Mouse (Mus musculus) liver, embryonic 13.5 days (tissue): ENCODE measurements at regions not wholly inside any gene's neighbourhood (a gene's known extent, or its start where the extent isn't known, plus 50 kb on each side); places are given as distances from the start of the nearest gene placed in this dataset.

ENCODE experiments used
- ATAC-seq: fragments of 200-750 bp; cut with Nextera tagmentation; 2 replicates; pipeline ENCODE4 v1.8.0; 2017; ENCODE audit warnings: low read depth, mild to moderate bottlenecking, moderate number of reproducible peaks, moderate library complexity
- DNase-seq: peaks from one replicate; pipeline ENCODE4 v3.0.0; 2022
- H3K27ac ChIP-seq: fragments of 300-500 bp; sonication (generic); 2 replicates; pipeline ENCODE4 v1.5.1; 2015; ENCODE audit warnings: moderate library complexity, mild to moderate bottlenecking, inconsistent platforms
- H3K27me3 ChIP-seq: fragments of 300-500 bp; sonication (generic); 2 replicates; pipeline ENCODE4 v1.6.1; 2015; ENCODE audit warnings: mild to moderate bottlenecking, inconsistent platforms
- H3K36me3 ChIP-seq: fragments of 300-500 bp; sonication (generic); 2 replicates; pipeline ENCODE4 v1.6.1; 2015; ENCODE audit warnings: mild to moderate bottlenecking, inconsistent platforms
- H3K4me1 ChIP-seq: fragments of 300-500 bp; sonication (generic); replicated peaks from 2 replicates; pipeline ENCODE4 v1.6.1; 2015; ENCODE audit warnings: inconsistent platforms
- H3K4me2 ChIP-seq: fragments of 300-500 bp; sonication (generic); 2 replicates; pipeline ENCODE4 v1.6.1; 2015; ENCODE audit warnings: inconsistent platforms, mild to moderate bottlenecking, moderate library complexity
- H3K4me3 ChIP-seq: fragments of 300-500 bp; sonication (generic); replicated peaks from 2 replicates; pipeline ENCODE4 v1.5.1; 2015; ENCODE audit warnings: mild to moderate bottlenecking, inconsistent platforms
- H3K9ac ChIP-seq: fragments of 300-500 bp; sonication (generic); 2 replicates; pipeline ENCODE4 v1.6.1; 2015; ENCODE audit warnings: mild to moderate bottlenecking, inconsistent platforms
- H3K9me3 ChIP-seq: fragments of 300-500 bp; sonication (generic); replicated peaks from 2 replicates; pipeline ENCODE4 v1.6.1; 2016; ENCODE audit warnings: inconsistent platforms
- WGBS: fragments of 180-500 bp; shearing (Covaris S2); methylation state at CpG from one replicate; pipeline ENCODE4 v1.1.7; 2015; ENCODE audit not compliant: insufficient replicate concordance; 5-methylcytosine and 5-hydroxymethylcytosine counted together

- H3K9me3 ChIP-seq = no peaks in the 10 kb centered on the region
- no peaks in the 10 kb centered on the region for H3K27me3 ChIP-seq
- DNase-seq = no peak
- no peak overlapping the region for H3K27ac ChIP-seq
- H3K4me2 ChIP-seq = no peak overlapping the region
- no peak overlapping the region for H3K4me3 ChIP-seq
- ATAC-seq = no peak
- no peak overlapping the region for H3K9ac ChIP-seq
- no peaks in the 10 kb centered on the region for H3K36me3 ChIP-seq
- H3K4me1 ChIP-seq = no peaks in the 10 kb centered on the region
- WGBS = 29% methylated on average over 3 of the region's 3 CpGs
Observed at GRCm38 (mm10) chr3:7973287-7973686, 1353.0 kb upstream of the 1700008P02Rik start.

- WGBS = 61% methylated on average over 1 of the region's 1 CpGs
- H3K9me3 ChIP-seq = no peaks in the 10 kb centered on the region
- H3K4me2 ChIP-seq = no peak overlapping the region
- H3K27me3 ChIP-seq = no peaks in the 10 kb centered on the region
- no peak for ATAC-seq
- H3K27ac ChIP-seq = no peak overlapping the region
- H3K9ac ChIP-seq = no peak overlapping the region
- no peaks in the 10 kb centered on the region for H3K4me1 ChIP-seq
- H3K36me3 ChIP-seq = no peaks in the 10 kb centered on the region
- no peak for DNase-seq
- no peak overlapping the region for H3K4me3 ChIP-seq
Observed at GRCm38 (mm10) chr3:7953911-7954310, 1333.7 kb upstream of the 1700008P02Rik start.

- 49% methylated on average over 8 of the region's 8 CpGs for WGBS
- Histone ChIP-seq H3K4me1 (no peaks in the 10 kb centered on the region), H3K27ac (no peak overlapping the region), H3K4me3 (no peak overlapping the region), H3K36me3 (no peaks in the 10 kb centered on the region), H3K9me3 (no peaks in the 10 kb centered on the region), H3K4me2 (no peak overlapping the region), H3K27me3 (no peaks in the 10 kb centered on the region), H3K9ac (no peak overlapping the region)
- no peak for DNase-seq
- ATAC-seq = no peak
Observed at GRCm38 (mm10) chr3:7943646-7944381, 1323.6 kb upstream of the 1700008P02Rik start.
